Mouse (Mus musculus) ovary, postnatal 10 days (tissue): ENCODE data around the gene 4930415O20Rik.
"Not testable (repeated sequence)": the region's sequence is repeated elsewhere in the genome, so short reads cannot be mapped to it uniquely, and the experiment has no call there.

Source experiments
- DNase-seq: peaks from one replicate; pipeline ENCODE4 v3.0.0; 2022; ENCODE audit warnings: low spot score

Gene 4930415O20Rik

GRCm38 (mm10) chr15:98568256-98569033 lies 2.4 kb upstream of the 4930415O20Rik start:
- DNase-seq = no peak

- no peak for DNase-seq
Measured at GRCm38 (mm10) chr15:98569216-98569615, 1.6 kb upstream of the 4930415O20Rik start.

GRCm38 (mm10) chr15:98569795-98570365 lies 924 bp upstream of the 4930415O20Rik start:
- DNase-seq = no peak

GRCm38 (mm10) chr15:98573293-98573692 lies 2.5 kb downstream of the 4930415O20Rik start:
- no peak for DNase-seq

GRCm38 (mm10) chr15:98579310-98579709 lies 8.5 kb downstream of the 4930415O20Rik start:
- DNase-seq = no peak

- no peak for DNase-seq
Measured at GRCm38 (mm10) chr15:98579795-98580464, 9.1 kb downstream of the 4930415O20Rik start.

- no peak for DNase-seq
Measured at GRCm38 (mm10) chr15:98582410-98582809, 11.6 kb downstream of the 4930415O20Rik start.

- DNase-seq = no peak
Measured at GRCm38 (mm10) chr15:98582996-98583395, 12.2 kb downstream of the 4930415O20Rik start.

GRCm38 (mm10) chr15:98585421-98585820 lies 14.6 kb downstream of the 4930415O20Rik start:
- DNase-seq = no peak

- DNase-seq = not testable (repeated sequence)
Measured at GRCm38 (mm10) chr15:98586141-98586540, 15.3 kb downstream of the 4930415O20Rik start.

GRCm38 (mm10) chr15:98587751-98588150 lies 16.9 kb downstream of the 4930415O20Rik start:
- no peak for DNase-seq

GRCm38 (mm10) chr15:98589640-98590336 lies 19.0 kb downstream of the 4930415O20Rik start:
- DNase-seq = no peak

GRCm38 (mm10) chr15:98591396-98591795 lies 20.6 kb downstream of the 4930415O20Rik start:
- no peak for DNase-seq

- DNase-seq = no peak
Measured at GRCm38 (mm10) chr15:98594193-98594592, 23.4 kb downstream of the 4930415O20Rik start.

GRCm38 (mm10) chr15:98595049-98595448 lies 24.2 kb downstream of the 4930415O20Rik start:
- DNase-seq = no peak

GRCm38 (mm10) chr15:98596609-98597008 lies 25.8 kb downstream of the 4930415O20Rik start:
- no peak for DNase-seq

- no peak for DNase-seq
Measured at GRCm38 (mm10) chr15:98600036-98600709, 29.4 kb downstream of the 4930415O20Rik start.

GRCm38 (mm10) chr15:98601832-98602190 lies 31.0 kb downstream of the 4930415O20Rik start:
- no peak for DNase-seq

- no peak for DNase-seq
Measured at GRCm38 (mm10) chr15:98602191-98602881, 31.5 kb downstream of the 4930415O20Rik start.

- no peak for DNase-seq
Measured at GRCm38 (mm10) chr15:98602921-98603458, 32.2 kb downstream of the 4930415O20Rik start.

GRCm38 (mm10) chr15:98604041-98604575 lies 33.3 kb downstream of the 4930415O20Rik start:
- no peak for DNase-seq
